Mouse (Mus musculus): Measurements from ENCODE around the gene Gm17693. TPM values are rescaled to one million over a fixed set of nuclear protein-coding genes. Genes with fewer than 3 reads are reported as not detected.

Gm17693 gene
- not detected in 2 replicates for polyA plus RNA-seq (2012; rRNA removed)

DNA sequence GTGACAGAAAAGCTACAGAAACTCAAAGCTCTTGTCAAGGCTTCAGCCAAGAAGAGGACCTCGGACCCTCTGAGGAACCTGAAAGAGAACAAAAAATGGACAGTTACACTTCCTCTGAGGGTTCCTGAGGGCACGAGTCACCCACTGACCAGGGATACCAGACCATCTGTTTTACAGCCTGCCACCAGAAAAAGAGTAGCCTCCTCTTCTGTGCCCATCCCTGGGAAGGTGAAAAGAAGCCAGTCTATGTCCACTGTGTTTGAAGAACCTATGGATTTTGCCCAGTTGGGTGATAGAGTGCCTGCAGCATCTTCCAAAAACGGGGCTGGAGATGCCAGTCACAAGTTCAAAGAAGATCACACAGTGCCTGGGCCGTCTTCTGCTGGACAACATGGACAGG, at the start of gene Gm17693:
Gene Gm17693 (plus strand): TSS at position 301 of the 400 bp plus-strand sequence.

Data from liver, embryonic 18 days (tissue).